Mouse (Mus musculus) E14TG2a.4 (cell line): Measurements from ENCODE around the gene Cobl.

Experiments used
- CTCF ChIP-seq: conservative IDR thresholded peaks from 2 replicates; pipeline ENCODE4 v1.5.1; 2014; ENCODE audit warnings: low read length
- NANOG ChIP-seq: IDR thresholded peaks from 2 replicates; pipeline ENCODE4 v1.6.1; 2014; ENCODE audit warnings: borderline replicate concordance, low read length, mixed read lengths
- POU5F1 ChIP-seq: IDR thresholded peaks from 2 replicates; pipeline ENCODE4 v1.6.1; 2014; ENCODE audit warnings: low read length, borderline replicate concordance

GRCm38 (mm10) chr11:12465229-12465628 lies 469 bp upstream of the Cobl start:
- TF ChIP-seq CTCF (no peak), NANOG (no peak), POU5F1 (no peak)
